Mouse (Mus musculus) adrenal gland, postnatal 4 days (tissue): ENCODE results near the gene Gpr50. TPM values are rescaled to one million over a fixed set of nuclear protein-coding genes. Genes with fewer than 3 reads are reported as not detected.
A peak's percentile ranks its signal among the peaks of the same experiment; 100 is the strongest.

Experiments used
- DNase-seq, 2 experiments: peaks; one replicate each; pipeline ENCODE4 v3.0.0; 2021 to 2022; ENCODE audit warnings: low spot score in 2 of 2, mixed read lengths in 2 of 2
- long read RNA-seq, 2 experiments: library from polyadenylated mRNA; stranded (forward); transcript quantifications; one replicate each; pipeline ENCODE4 v2.0.0; 2021
- total RNA-seq, 2 experiments: library from RNA; stranded (reverse); gene quantifications; 2 replicates each; pipeline ENCODE4 v1.2.3; 2021

Gpr50 gene
- under 1 TPM; 0.17 to 0.20 TPM for total RNA-seq
- long read RNA-seq, experiment 1, result 0 reads
- long read RNA-seq, experiment 2, partial matches to known transcripts, result 0 of 1 reads
- long read RNA-seq, experiment 2, other reads (novel, unspliced or antisense), result 0 of 1 reads

GRCm38 (mm10) chrX:71663374-71663773 lies at the start of gene Gpr50:
Gene Gpr50 (plus strand): TSS chrX:71663667.
- DNase-seq, result no peak

- no peak for DNase-seq
Measured at GRCm38 (mm10) chrX:71622286-71622685, 41.2 kb upstream of the Gpr50 start.

DNA sequence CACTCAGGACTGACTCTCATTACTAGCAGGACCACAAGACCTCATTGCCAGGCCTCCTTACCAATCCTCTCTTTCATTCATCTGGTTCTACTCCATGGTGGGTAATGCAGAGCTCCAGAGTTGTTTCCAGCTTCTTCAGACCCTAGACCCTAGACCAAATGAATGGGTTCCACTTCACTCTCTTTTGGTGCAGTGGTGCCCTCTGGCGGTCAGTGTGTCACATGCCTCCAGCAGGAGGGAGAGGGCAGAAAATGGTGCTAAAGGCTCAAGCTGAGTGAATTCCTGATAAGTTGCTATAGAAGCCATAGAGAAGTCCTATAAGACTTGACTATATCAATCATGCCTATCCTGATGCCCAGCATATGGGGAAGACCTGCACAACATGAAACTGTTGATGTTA lies 39.6 kb upstream of the Gpr50 start:
- DNase-seq, result peak; percentile 9 to 10

GRCm38 (mm10) chrX:71628306-71628705 lies 35.2 kb upstream of the Gpr50 start:
- DNase-seq, result peak in 1 of 2 experiments; percentile 15

GRCm38 (mm10) chrX:71630709-71631108 lies 32.8 kb upstream of the Gpr50 start:
- DNase-seq, result no peak

DNA sequence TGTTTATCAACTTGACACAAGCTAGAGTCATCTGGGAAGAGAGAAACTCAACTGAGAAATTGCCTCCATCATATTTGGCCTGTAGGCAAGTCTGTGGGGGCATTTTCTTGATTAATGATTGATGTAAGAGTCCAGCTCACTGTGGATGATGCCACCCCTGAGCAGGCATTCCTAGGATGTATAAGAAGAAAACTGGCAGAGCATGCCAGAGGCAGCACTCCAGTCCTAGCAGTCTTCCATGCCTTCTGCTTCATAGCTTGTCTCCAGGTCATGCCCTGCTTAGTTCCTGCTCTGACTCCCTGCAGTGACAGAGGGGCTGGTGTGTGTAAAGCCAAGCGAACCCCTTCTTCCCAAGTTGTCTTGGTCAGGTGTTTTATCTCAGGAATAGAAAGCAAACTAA lies 32.3 kb upstream of the Gpr50 start:
- DNase-seq, result no peak

GRCm38 (mm10) chrX:71647958-71648357 lies 15.5 kb upstream of the Gpr50 start:
- peak in 1 of 2 experiments; percentile 4 for DNase-seq

DNA sequence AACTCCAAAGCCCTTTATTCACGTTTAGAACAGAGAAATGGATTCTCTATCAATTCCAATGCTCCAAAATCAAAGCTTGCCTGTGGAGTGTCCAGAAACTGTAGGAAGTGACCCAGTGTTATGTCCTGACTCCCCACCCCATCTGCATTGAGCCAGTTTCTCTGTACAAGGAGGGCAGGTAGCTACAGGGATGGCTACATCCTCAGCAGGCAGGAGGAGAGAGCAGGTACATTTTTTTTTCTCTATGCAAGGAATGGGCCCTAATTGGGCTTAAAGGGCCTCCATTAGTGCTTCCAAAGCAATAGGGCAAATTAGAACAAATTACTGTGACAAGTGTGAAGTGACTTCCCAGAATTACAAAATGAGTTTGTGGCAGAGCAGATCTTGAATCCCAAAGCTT lies 15.0 kb upstream of the Gpr50 start:
- no peak for DNase-seq

DNA sequence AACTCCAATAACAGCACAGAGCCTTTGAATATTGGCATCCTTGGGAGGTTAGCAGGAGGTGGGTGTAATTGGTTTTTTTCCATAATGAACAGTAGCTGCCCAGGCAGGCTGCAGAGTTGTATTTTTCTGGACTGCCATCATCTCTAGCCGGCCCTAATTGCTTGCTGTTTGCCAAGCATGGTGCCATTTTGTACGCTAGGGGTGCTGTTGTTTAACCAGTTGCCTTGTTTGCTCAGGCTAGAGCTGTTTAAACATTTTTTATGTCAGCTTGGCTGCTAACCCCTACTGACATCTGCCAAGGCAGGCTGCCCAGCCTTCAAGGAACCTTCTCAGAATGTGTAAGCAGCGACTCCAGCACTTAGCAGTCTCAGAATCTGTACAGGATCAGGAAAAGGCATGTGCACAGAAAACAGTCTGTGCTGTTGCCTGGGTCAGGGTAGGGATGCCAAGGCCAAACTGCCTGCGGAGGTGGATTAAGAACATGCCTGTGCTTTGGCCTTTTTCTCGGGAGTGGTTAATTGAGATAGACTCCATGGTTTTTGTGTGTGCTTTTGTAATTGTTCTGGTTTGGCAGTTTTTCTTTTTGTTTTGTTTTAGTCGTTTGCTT lies 14.5 kb upstream of the Gpr50 start:
- peak in 1 of 2 experiments; percentile 3 for DNase-seq

GRCm38 (mm10) chrX:71649993-71650392 lies 13.5 kb upstream of the Gpr50 start:
- DNase-seq, result no peak

DNA sequence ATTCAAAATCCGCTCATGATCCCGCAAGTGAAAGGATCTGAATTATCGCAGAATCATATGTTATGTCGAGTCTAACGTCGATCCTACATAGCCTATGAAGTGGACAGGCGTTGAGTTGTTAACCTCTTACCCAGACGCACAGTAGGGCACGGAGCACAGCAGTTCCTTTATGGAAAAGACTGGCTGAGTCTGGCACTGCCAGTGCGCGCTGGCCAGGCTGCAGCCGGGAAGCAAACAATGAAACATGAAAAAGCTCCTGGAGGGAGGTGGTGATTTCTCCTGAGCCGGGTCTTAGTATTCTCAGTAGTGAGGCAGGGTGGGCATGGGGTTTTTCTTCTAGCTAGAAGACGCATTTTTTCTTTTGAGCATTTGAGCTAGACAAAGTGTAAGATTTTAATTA lies 1.7 kb upstream of the Gpr50 start:
- no peak for DNase-seq

- DNase-seq, result no peak
Measured at GRCm38 (mm10) chrX:71663871-71664687, 612 bp downstream of the Gpr50 start.

GRCm38 (mm10) chrX:71664688-71665026 lies 1.2 kb downstream of the Gpr50 start:
- no peak for DNase-seq

DNA sequence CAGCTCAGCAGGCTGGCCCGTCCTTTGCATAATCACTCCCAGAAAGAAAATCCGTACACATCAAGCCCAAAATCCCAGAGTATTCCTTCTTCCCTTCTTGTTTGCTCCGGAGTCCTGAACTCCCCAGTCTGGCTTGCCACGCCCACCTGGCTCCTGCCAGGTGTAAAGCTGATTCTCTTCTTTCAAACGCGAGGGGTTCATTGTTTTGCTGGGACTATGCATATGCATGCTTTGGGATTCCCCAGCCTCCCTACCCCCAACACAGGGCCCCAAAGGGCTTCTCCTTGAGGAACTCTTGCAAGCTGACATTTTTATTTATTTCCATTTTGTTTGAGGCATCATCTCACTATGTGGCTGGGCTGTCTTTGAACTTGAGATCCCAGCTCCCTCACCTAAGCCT lies 6.8 kb downstream of the Gpr50 start:
- no peak for DNase-seq

DNA sequence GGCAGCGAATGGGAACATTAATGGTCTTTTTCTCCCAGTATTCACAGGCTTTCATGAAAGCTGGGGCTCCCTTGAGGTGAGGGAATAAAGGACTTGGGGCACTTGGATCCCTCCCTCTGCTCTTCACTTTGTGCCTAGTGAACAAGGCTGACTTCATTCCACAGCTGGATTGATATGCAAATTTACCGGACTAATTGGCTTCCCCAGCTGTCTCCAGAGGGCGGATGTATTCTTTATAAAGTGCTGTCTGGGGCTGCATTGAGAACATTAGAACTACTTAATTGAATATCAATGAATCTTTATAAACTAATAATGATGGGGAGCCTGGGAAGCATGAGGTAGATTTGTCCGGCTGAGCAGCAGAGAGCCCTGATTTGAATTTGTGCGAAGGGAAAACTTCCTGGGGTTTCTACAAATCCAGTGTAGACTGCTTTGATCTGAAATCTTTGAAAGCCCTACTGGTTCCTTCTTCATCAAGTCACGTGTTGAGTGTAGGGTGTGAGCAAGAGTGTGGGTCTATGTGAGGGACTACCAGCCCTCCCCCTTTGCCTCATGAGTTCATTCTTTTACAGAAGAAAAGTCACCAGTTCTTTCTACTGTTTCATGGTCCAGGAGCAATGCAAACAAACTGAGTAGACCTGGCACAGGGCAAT lies 37.5 kb downstream of the Gpr50 start:
- no peak for DNase-seq

Other genes starting within 250 kb of the Gpr50 start
- gene Cd99l2, start 170.8 kb upstream of the Gpr50 start, total RNA-seq, result 10 to 100 TPM; 64.1 to 66.0 TPM
- 100 to 1,000 TPM; 225 to 235 TPM for gene Hmgb3, start 107.7 kb upstream of the Gpr50 start, total RNA-seq
- 10 to 100 TPM; 27.5 to 32.8 TPM for gene Vma21, start 152.3 kb downstream of the Gpr50 start, total RNA-seq